Mouse (Mus musculus) heart, adult 8-10 months (tissue): Measurements from ENCODE around the gene Olfr979. TPM values are rescaled to one million over a fixed set of nuclear protein-coding genes. Genes with fewer than 3 reads are reported as not detected.
"Not testable (repeated sequence)": the region's sequence is repeated elsewhere in the genome, so short reads cannot be mapped to it uniquely, and the experiment has no call there.

Experiments used
- DNase-seq: peaks from one replicate; pipeline ENCODE4 v3.0.0; 2022; ENCODE audit warnings: low spot score
- total RNA-seq, 4 experiments: library from RNA; stranded (reverse); gene quantifications; 2 replicates each; pipeline ENCODE4 v1.2.4; 2022

The Olfr979 gene
- total RNA-seq: not detected

DNA sequence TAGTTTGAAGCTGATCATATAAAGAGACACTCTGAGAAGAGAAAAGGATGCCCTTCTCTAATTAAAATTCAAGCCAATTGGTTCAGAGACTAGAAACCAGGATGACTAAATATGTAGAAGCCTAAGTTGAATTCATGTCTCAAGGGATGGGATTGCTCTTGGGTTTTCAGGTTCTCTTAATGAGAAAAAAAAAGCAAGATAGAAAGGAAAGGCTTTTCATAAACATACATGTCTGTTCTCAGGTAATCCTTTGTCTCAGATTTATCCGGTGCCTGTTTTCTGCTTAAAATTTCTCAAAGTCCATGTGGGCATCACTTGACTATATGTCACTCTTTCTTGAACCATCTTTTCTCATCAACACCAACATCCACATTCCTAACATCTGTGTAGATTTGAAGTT is at the start of gene Olfr979:
TSS of gene Olfr979 (minus strand) at position 101 of the 400 bp plus-strand sequence.
- DNase-seq: no peak

DNA sequence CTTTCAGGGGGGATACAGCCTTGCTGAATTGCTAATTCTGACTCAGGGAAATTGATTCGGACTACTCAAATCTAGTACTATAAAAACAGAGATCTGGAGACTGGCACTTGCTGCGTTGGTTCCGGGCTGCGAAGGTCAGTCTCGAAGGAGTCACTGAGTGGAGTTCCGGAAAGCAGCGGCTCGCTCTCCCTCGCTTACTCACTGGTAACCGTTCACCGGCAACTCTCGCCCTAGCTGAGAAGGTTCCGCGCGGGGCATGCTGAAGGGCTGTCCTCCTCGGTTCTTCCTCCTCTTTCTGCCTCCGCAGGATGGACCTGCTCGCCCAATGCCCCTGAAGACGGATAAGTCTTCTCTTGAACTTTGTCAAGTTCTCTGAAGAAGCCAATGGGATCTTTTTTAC is 46.9 kb upstream of the Olfr979 start:
- no peak for DNase-seq

DNA sequence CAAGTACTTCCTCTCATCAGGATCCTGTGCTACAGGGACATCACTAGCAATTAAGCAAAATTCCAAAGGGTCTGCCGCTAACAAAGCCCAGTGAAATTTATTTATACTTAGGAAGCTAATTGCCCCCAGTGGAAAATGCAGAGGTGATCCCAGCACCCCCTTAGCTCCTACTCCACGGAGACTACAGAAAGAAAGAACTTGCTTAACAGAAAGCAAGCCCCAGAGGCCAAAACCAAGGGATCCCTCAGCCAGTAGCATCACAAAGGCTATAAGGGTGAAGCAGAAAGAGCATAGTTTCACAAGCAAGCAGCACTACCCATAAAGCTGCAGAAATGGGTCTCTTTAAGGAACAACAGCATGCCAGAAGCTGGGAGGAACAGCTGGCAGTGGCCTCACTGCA is 17.9 kb upstream of the Olfr979 start, which contains the start of gene Olfr981:
TSS of gene Olfr981 (plus strand) at position 301 of the 400 bp plus-strand sequence.
- no peak for DNase-seq

DNA sequence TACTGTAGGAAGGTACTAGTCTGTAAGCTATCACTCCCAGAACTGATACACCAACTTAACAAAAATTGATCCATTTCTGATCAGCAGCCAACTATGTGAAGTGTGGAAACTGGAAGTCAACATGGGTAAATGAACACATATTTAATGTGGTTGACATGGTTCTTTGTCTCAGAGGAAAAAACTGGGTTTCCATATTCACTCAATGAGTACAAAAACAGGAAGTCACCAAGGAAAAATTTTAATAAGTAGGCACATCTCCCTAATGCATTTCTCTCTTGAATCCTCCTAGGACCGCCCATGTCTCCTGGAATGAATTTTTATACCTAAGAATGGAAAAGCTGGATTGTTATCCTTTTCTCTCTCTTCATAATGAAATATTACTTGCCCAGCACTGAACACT is 6.2 kb upstream of the Olfr979 start, which contains the start of gene Olfr980:
TSS of gene Olfr980 (minus strand) at position 101 of the 400 bp plus-strand sequence.
- no peak for DNase-seq

DNA sequence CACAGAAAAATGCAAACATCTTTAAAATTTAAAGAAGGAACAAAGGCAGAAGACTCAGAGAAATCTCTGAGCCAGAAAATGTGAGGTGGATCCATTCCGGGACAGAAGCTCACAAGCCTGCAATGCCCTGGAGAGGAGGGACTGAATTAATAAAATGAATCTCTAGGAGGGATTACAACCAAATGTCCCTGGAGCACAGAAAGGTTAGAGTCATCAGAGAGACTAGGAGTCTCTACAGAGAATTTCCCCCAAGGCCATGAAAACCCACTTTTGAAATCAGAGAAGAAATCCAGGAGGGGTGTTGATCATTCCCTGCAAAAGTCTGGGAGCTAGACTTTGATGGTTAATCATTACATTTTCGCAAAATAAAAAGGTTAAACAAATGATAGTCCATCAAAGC is 11.5 kb downstream of the Olfr979 start, which contains the start of gene Olfr978:
TSS of gene Olfr978 (plus strand) at position 301 of the 400 bp plus-strand sequence.
- no peak for DNase-seq

DNA sequence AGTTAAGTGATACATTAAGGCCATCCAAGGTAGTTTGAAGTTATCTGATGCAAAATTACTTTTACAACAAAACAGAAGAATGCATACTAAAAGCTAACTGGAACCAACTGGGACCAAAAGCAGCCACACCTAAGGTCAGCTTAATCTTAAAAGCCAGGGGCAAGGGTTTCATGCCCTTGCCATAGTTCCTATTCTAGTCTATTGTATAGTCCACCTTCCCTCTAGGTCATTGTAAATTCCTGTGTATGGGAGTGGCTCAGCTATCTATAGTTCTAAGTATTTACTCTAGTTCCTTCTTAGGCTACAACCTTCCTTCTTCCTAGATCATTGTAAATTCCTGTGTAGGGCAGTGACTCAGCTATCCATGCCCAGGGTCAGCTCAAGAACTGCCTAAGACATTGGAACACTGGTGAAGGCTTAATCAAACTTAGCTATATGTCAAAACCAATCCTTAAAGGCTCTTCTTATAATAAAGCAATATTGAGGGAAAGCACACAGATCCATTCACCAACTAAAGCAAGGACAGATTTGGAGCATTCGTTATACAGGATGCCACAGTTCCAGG is 26.6 kb downstream of the Olfr979 start:
- DNase-seq: not testable (repeated sequence)

DNA sequence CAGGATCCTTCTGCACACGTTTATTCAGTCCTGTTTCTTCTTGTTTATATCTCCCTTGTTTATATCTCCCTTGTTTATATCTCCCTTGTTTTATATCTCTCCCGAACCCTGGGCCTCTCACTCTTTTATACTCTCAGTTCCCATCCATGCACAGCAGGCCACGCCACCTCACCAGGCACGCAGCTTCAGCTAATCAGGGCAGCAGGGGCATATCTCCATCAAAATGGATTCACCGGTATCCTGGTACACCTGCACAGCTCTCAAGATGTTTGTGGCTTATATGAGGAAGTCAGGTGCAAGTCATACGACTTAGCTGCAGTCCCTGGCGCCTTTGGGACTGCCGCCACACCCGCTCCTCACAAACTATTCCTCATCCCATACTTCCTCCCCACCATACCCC is 42.2 kb downstream of the Olfr979 start, which contains the start of gene Olfr976:
TSS of gene Olfr976 (minus strand) at position 101 of the 400 bp plus-strand sequence.
- DNase-seq: not testable (repeated sequence)

DNA sequence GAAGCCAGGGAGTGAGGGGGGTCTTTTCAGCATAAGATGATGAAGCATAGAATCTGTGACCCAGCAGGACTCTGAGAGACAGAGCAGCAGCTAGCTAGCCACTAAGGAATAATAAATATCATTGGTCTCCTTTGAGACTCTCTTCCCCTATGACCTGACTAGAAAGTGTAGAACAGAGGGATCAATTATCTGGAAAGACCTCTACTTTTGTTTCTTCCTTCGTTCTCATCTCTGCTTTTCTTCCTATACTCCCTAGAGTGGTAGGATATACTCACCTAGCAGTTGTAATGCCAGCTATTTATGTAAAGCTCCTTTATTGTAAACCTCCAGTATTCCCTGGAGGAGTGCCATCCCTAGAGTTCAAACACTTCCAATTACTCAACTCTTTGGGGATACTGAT is 51.3 kb downstream of the Olfr979 start, which contains the start of gene Olfr975:
TSS of gene Olfr975 (minus strand) at position 101 of the 400 bp plus-strand sequence.
- no peak for DNase-seq

Other genes starting within 250 kb of the Olfr979 start
- gene Olfr968, start 220.2 kb downstream of the Olfr979 start, total RNA-seq: not detected
- gene Olfr969, start 212.5 kb downstream of the Olfr979 start, total RNA-seq: not detected
- not detected for gene Olfr970, start 194.6 kb downstream of the Olfr979 start, total RNA-seq
- not detected for gene Olfr971, start 166.6 kb downstream of the Olfr979 start, total RNA-seq
- not detected for gene Olfr972, start 137.0 kb downstream of the Olfr979 start, total RNA-seq
- not detected for gene Olfr229, start 96.1 kb downstream of the Olfr979 start, total RNA-seq
- gene Olfr974, start 66.0 kb downstream of the Olfr979 start, total RNA-seq: not detected
- not detected for gene Olfr975, start 51.4 kb downstream of the Olfr979 start, total RNA-seq
- not detected for gene Olfr976, start 42.3 kb downstream of the Olfr979 start, total RNA-seq
- not detected for gene Olfr978, start 11.4 kb downstream of the Olfr979 start, total RNA-seq
- gene Olfr980, start 6.1 kb upstream of the Olfr979 start, total RNA-seq: not detected
- gene Olfr981, start 18.0 kb upstream of the Olfr979 start, total RNA-seq: not detected
- gene Olfr982, start 70.4 kb upstream of the Olfr979 start, total RNA-seq: not detected
- not detected for gene Olfr983, start 90.1 kb upstream of the Olfr979 start, total RNA-seq
- gene Olfr984, start 110.7 kb upstream of the Olfr979 start, total RNA-seq: not detected
- not detected for gene Olfr985, start 126.7 kb upstream of the Olfr979 start, total RNA-seq
- not detected for gene Tmem225, start 144.7 kb upstream of the Olfr979 start, total RNA-seq
- gene Olfr986, start 177.5 kb upstream of the Olfr979 start, total RNA-seq: not detected
- 1 to 10 TPM; 2.4 to 3.1 (median 2.6) TPM for gene Zfp202, start 188.9 kb upstream of the Olfr979 start, total RNA-seq